16 mouse cellular contexts compared by ENCODE assay signal in the genomic region with DNA sequence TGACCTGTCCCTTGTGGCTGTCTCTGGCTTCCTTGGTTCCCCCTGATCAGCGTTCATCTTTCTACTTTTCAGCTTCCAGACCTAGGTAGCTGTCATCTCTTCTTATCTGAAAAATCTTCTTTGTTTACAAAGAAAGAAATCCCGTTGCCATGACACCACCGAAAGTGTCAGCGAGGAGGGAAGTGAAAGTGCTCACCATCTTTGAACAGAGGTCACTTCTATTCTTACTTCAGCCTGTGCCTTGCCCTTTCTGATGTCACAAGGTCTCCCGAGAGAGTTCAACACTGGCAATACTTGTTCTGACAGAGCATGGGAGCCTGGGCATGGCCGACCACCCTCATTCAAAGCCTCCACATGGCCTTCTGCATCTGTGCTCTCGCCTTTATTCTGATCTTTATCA. TPM values are rescaled to one million over a fixed set of nuclear protein-coding genes. Genes with fewer than 3 reads are reported as not detected.
DNase-seq lines count a peak whose midpoint lies in the region; ATAC-seq lines count a peak whose summit lies in the region.
"Had no signal": no experiment of that assay in that cellular context is flagged by ENCODE, and none has a peak within 500 bp of the region (broad histone marks: within the 10 kb centered on the region; RNA-seq: fewer than 3 reads in every experiment).

No protein-coding gene starts in this region.

- intact Hi-C loops in heart, postnatal 10 days (cut with DNase I), result no loop called here

- H3K27ac ChIP-seq in midbrain, embryonic 13.5 days, result no peak overlapping the region
- H3K27ac ChIP-seq: embryonic facial prominence, embryonic 15.5 days; forebrain, embryonic 15.5 days; heart, embryonic 13.5 days; hindbrain, embryonic 14.5 days had no signal

- ATAC-seq in neutrophil, adult 5-6 weeks (ENCODE audit: extremely low read depth, insufficient number of reproducible peaks, low FRiP score, poor library complexity, severe bottlenecking), result peak; percentile 97
- no peak for ATAC-seq in megakaryocyte-erythroid progenitor cell, adult 5-6 weeks (replicated peaks; ENCODE audit: low FRiP score, low TSS enrichment, poor library complexity, severe bottlenecking)
- ATAC-seq in midbrain, embryonic 13.5 days, result no peak
- ATAC-seq: forebrain, embryonic 15.5 days had no signal

- H3K27me3 ChIP-seq in midbrain, embryonic 13.5 days, result no peaks in the 10 kb centered on the region
- H3K27me3 ChIP-seq: embryonic facial prominence, embryonic 15.5 days; forebrain, embryonic 15.5 days; heart, embryonic 13.5 days had no signal

- no peaks in the 10 kb centered on the region for H3K36me3 ChIP-seq in midbrain, embryonic 13.5 days
- H3K36me3 ChIP-seq: embryonic facial prominence, embryonic 15.5 days; forebrain, embryonic 15.5 days; heart, embryonic 13.5 days had no signal

- no peaks in the 10 kb centered on the region for H3K4me1 ChIP-seq in midbrain, embryonic 13.5 days (replicated peaks)
- H3K4me1 ChIP-seq: embryonic facial prominence, embryonic 15.5 days; forebrain, embryonic 15.5 days; heart, embryonic 13.5 days had no signal

- peak; percentile 90 for DNase-seq in heart, adult 11 months
- DNase-seq in heart, postnatal 10 days, result no peak
- peak; percentile 90 for DNase-seq in CD4-positive helper T cell, adult 2 months (ENCODE audit: low read depth, low spot score)
- peak; percentile 93 for DNase-seq in induced T-regulatory cell, adult 2 months (ENCODE audit: low read depth)
- DNase-seq in frontal cortex, adult 2 months (ENCODE audit: extremely low spot score in 1 of 2, low spot score in 1 of 2), result no peak
- DNase-seq: adrenal gland, adult 2 months; cerebellum, postnatal 14 days; gastrocnemius, postnatal 10 days; right cerebral cortex, postnatal 14 days had no signal

- H3K4me3 ChIP-seq in midbrain, embryonic 13.5 days (replicated peaks), result no peak overlapping the region
- H3K4me3 ChIP-seq: embryonic facial prominence, embryonic 15.5 days; forebrain, embryonic 15.5 days; heart, embryonic 13.5 days had no signal

- H3K9ac ChIP-seq in midbrain, embryonic 13.5 days (replicated peaks), result no peak overlapping the region
- H3K9ac ChIP-seq: embryonic facial prominence, embryonic 15.5 days; forebrain, embryonic 15.5 days; heart, embryonic 13.5 days; hindbrain, embryonic 14.5 days had no signal

- WGBS in midbrain, embryonic 13.5 days, result 68% methylated on average over 7 of the region's 7 CpGs

- H3K4me2 ChIP-seq in midbrain, embryonic 13.5 days (replicated peaks), result no peak overlapping the region
- H3K4me2 ChIP-seq: embryonic facial prominence, embryonic 15.5 days; forebrain, embryonic 15.5 days; heart, embryonic 13.5 days; hindbrain, embryonic 14.5 days had no signal

- no peaks in the 10 kb centered on the region for H3K9me3 ChIP-seq in midbrain, embryonic 13.5 days
- H3K9me3 ChIP-seq: embryonic facial prominence, embryonic 15.5 days; forebrain, embryonic 15.5 days; heart, embryonic 13.5 days had no signal

RNA-seq across cellular contexts. Expression of a gene that starts 14.3 kb away (rescaled TPM):
- total RNA-seq in heart, postnatal 10 days (2021), result 10 to 100 TPM; 74.8 to 95.8 TPM
- total RNA-seq in neutrophil, adult 5-6 weeks (2017), result 149 and 161 TPM in 2 replicates
- total RNA-seq in megakaryocyte-erythroid progenitor cell, adult 5-6 weeks (2014; fragmentation: Nextera tagmentation), result 9.0 and 13.1 TPM in 2 replicates
- 6.4 and 7.1 TPM in 2 replicates for total RNA-seq in megakaryocyte-erythroid progenitor cell, adult 5-6 weeks (2017)
- 25.0 and 30.5 TPM in 2 replicates for polyA plus RNA-seq in midbrain, embryonic 13.5 days (2015; fragmentation: Nextera tagmentation; extraction: Ambion mirVana)
- 159 and 175 TPM in 2 replicates for polyA plus RNA-seq in frontal cortex, adult 2 months (2012; rRNA removed)

Comparison
In these comparisons a context has a peak if more than half of its experiments do, and no peak if none do; other contexts are left out.
1. DNase-seq: peak in heart, adult 11 months (single experiment), CD4-positive helper T cell, adult 2 months (single experiment) and induced T-regulatory cell, adult 2 months (single experiment); none in heart, postnatal 10 days (0 of 2) and frontal cortex, adult 2 months (0 of 2).
2. RNA of a gene that starts 14.3 kb away (total RNA-seq): 149 to 161 TPM in neutrophil, adult 5-6 weeks and 74.8 to 95.8 TPM in heart, postnatal 10 days; 6.4 to 13.1 TPM in megakaryocyte-erythroid progenitor cell, adult 5-6 weeks; every median in the first group is over 4 times any median in the second.